Mouse (Mus musculus) ES-Bruce4 (cell line): ENCODE data around the gene Zbtb9.

Experiments
- CTCF ChIP-seq: IDR thresholded peaks from one replicate; pipeline ENCODE4 v1.8.1; 2011; ENCODE audit warnings: low read depth, low read length
- EP300 ChIP-seq: IDR thresholded peaks from 2 replicates; pipeline ENCODE4 v1.6.1; 2011; ENCODE audit warnings: low read depth, low read length; ENCODE audit not compliant: insufficient read depth
- POLR2A ChIP-seq: IDR thresholded peaks from one replicate; pipeline ENCODE4 v1.8.1; 2011; ENCODE audit warnings: low read length; ENCODE audit not compliant: insufficient read depth

DNA sequence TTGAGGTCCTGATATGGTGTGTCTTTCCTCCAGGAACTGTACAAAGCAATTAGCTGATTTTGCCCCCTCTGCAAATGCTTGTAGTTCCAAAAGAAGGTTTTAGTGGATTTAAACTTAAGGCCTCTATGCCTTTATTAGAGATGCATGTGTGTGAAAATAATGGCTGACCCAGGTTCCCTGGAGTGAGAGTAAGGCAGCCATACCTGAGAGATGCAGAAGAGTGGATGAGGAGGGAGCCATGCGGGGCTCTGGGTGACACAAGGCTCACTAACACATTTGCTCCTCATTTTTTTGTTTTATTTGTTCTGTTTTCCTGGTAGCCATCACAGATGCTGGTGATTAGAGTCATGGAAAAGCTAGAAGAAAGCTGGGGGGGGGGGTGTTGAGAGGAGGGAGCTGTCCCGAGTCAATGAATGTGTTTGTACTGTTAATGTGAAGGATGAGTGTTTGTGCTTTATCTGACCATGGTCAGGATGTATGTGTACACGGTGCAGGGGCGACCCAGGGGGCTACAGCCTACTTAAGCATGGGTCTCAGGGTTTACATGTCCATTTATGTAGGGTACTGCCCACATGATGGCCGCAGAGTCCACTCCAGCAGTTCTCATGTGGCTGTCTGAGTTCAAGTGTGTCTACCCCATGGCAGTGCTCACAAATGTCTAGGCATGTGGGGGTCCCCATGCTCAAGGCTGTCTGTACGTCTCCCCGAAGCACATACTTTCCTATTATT is 22.2 kb upstream of the Zbtb9 start:
- no peak for TF ChIP-seq EP300
- no peak for TF ChIP-seq CTCF
- TF ChIP-seq POLR2A, result no peak
